Mouse (Mus musculus): ENCODE results near the gene Palld. TPM values are rescaled to one million over a fixed set of nuclear protein-coding genes. Genes with fewer than 3 reads are reported as not detected.
A peak's percentile ranks its signal among the peaks of the same experiment; 100 is the strongest.

Palld gene
- polyA plus RNA-seq, 1 experiment: 47.5 TPM

- Histone ChIP-seq H3K27me3 (replicated peaks; ENCODE audit: control insufficient read depth, insufficient read depth, low read length) (no peaks in the 10 kb centered on the region), H3K4me3 (ENCODE audit: insufficient read depth, low read depth, low read length) (no peak overlapping the region), H3K4me1 (ENCODE audit: control insufficient read depth, insufficient read depth, low read length) (peaks cover 24% of the 10 kb centered on the region), H3K27ac (ENCODE audit: insufficient read depth, low read depth, low read length) (no peak overlapping the region), H3K36me3 (ENCODE audit: control insufficient read depth, insufficient read depth, low read length) (no peaks in the 10 kb centered on the region; the same call in 1 of the 2 replicates)
- 72% methylated on average over 8 of the region's 8 CpGs for WGBS
- DNase-seq: no peak
- TF ChIP-seq POLR2A (IDR thresholded peaks at IDR 0.05; ENCODE audit: low read depth, low read length) (no peak), CTCF (conservative IDR thresholded peaks at IDR 0.05; ENCODE audit: insufficient read depth, insufficient read length, low read depth, low read length) (no peak)
Observed at GRCm38 (mm10) chr8:61582547-61582946, 319.9 kb downstream of the Palld start.

- WGBS: 79% methylated on average over 5 of the region's 5 CpGs
- TF ChIP-seq POLR2A (IDR thresholded peaks at IDR 0.05; ENCODE audit: low read depth, low read length) (no peak), CTCF (conservative IDR thresholded peaks at IDR 0.05; ENCODE audit: insufficient read depth, insufficient read length, low read depth, low read length) (no peak)
- no peak overlapping the region for H3K4me3 ChIP-seq (ENCODE audit: insufficient read depth, low read depth, low read length)
- peaks cover 16% of the 10 kb centered on the region; the same call in 1 of the 2 replicates for H3K4me1 ChIP-seq (ENCODE audit: control insufficient read depth, insufficient read depth, low read length)
- H3K27me3 ChIP-seq (replicated peaks; ENCODE audit: control insufficient read depth, insufficient read depth, low read length): no peaks in the 10 kb centered on the region
- H3K27ac ChIP-seq (ENCODE audit: insufficient read depth, low read depth, low read length): no peak overlapping the region
- no peak for DNase-seq
- H3K36me3 ChIP-seq (ENCODE audit: control insufficient read depth, insufficient read depth, low read length): no peaks in the 10 kb centered on the region; the same call in 1 of the 2 replicates
Observed at GRCm38 (mm10) chr8:61581259-61581658, 321.2 kb downstream of the Palld start.

- Histone ChIP-seq H3K27ac (ENCODE audit: insufficient read depth, low read depth, low read length) (no peak overlapping the region), H3K27me3 (replicated peaks; ENCODE audit: control insufficient read depth, insufficient read depth, low read length) (no peaks in the 10 kb centered on the region), H3K36me3 (ENCODE audit: control insufficient read depth, insufficient read depth, low read length) (no peaks in the 10 kb centered on the region; the same call in 1 of the 2 replicates), H3K4me1 (ENCODE audit: control insufficient read depth, insufficient read depth, low read length) (peaks cover 16% of the 10 kb centered on the region), H3K4me3 (ENCODE audit: insufficient read depth, low read depth, low read length) (no peak overlapping the region)
- WGBS: 67% methylated on average over 4 of the region's 4 CpGs
- no peak for TF ChIP-seq CTCF (conservative IDR thresholded peaks at IDR 0.05; ENCODE audit: insufficient read depth, insufficient read length, low read depth, low read length)
- no peak for TF ChIP-seq POLR2A (IDR thresholded peaks at IDR 0.05; ENCODE audit: low read depth, low read length)
- DNase-seq: no peak
Observed at GRCm38 (mm10) chr8:61579831-61580230, 322.7 kb downstream of the Palld start.

GRCm38 (mm10) chr8:61578754-61579153 lies 323.7 kb downstream of the Palld start:
- TF ChIP-seq CTCF (conservative IDR thresholded peaks at IDR 0.05; ENCODE audit: insufficient read depth, insufficient read length, low read depth, low read length) (no peak), POLR2A (IDR thresholded peaks at IDR 0.05; ENCODE audit: low read depth, low read length) (no peak)
- H3K36me3 ChIP-seq (ENCODE audit: control insufficient read depth, insufficient read depth, low read length): no peaks in the 10 kb centered on the region; the same call in 1 of the 2 replicates
- H3K27me3 ChIP-seq (replicated peaks; ENCODE audit: control insufficient read depth, insufficient read depth, low read length): no peaks in the 10 kb centered on the region
- no peak overlapping the region for H3K4me3 ChIP-seq (ENCODE audit: insufficient read depth, low read depth, low read length)
- H3K4me1 ChIP-seq (ENCODE audit: control insufficient read depth, insufficient read depth, low read length): peaks cover 17% of the 10 kb centered on the region
- WGBS: 77% methylated on average over 6 of the region's 6 CpGs
- no peak overlapping the region for H3K27ac ChIP-seq (ENCODE audit: insufficient read depth, low read depth, low read length)
- no peak for DNase-seq

- TF ChIP-seq POLR2A (IDR thresholded peaks at IDR 0.05; ENCODE audit: low read depth, low read length): no peak
- no peak for TF ChIP-seq CTCF (conservative IDR thresholded peaks at IDR 0.05; ENCODE audit: insufficient read depth, insufficient read length, low read depth, low read length)
- Histone ChIP-seq H3K4me1 (ENCODE audit: control insufficient read depth, insufficient read depth, low read length) (peaks cover 15% of the 10 kb centered on the region), H3K27ac (ENCODE audit: insufficient read depth, low read depth, low read length) (no peak overlapping the region; the same call in 1 of the 2 replicates), H3K4me3 (ENCODE audit: insufficient read depth, low read depth, low read length) (no peak overlapping the region), H3K27me3 (replicated peaks; ENCODE audit: control insufficient read depth, insufficient read depth, low read length) (no peaks in the 10 kb centered on the region), H3K36me3 (ENCODE audit: control insufficient read depth, insufficient read depth, low read length) (no peaks in the 10 kb centered on the region)
- WGBS: 34% methylated on average over 4 of the region's 4 CpGs
- peak; percentile 60 for DNase-seq
Observed at GRCm38 (mm10) chr8:61575096-61575653, 327.3 kb downstream of the Palld start.

- Histone ChIP-seq H3K4me3 (ENCODE audit: insufficient read depth, low read depth, low read length) (no peak overlapping the region), H3K4me1 (ENCODE audit: control insufficient read depth, insufficient read depth, low read length) (peaks cover 15% of the 10 kb centered on the region), H3K27me3 (replicated peaks; ENCODE audit: control insufficient read depth, insufficient read depth, low read length) (no peaks in the 10 kb centered on the region), H3K36me3 (ENCODE audit: control insufficient read depth, insufficient read depth, low read length) (no peaks in the 10 kb centered on the region), H3K27ac (ENCODE audit: insufficient read depth, low read depth, low read length) (no peak overlapping the region)
- WGBS: 70% methylated on average over 7 of the region's 7 CpGs
- TF ChIP-seq POLR2A (IDR thresholded peaks at IDR 0.05; ENCODE audit: low read depth, low read length): no peak
- TF ChIP-seq CTCF (conservative IDR thresholded peaks at IDR 0.05; ENCODE audit: insufficient read depth, insufficient read length, low read depth, low read length): no peak
- DNase-seq: peak; percentile 39
Observed at GRCm38 (mm10) chr8:61574526-61574925, 328.0 kb downstream of the Palld start.

- H3K36me3 ChIP-seq (ENCODE audit: control insufficient read depth, insufficient read depth, low read length): no peaks in the 10 kb centered on the region
- H3K27ac ChIP-seq (ENCODE audit: insufficient read depth, low read depth, low read length): no peak overlapping the region
- 78% methylated on average over 8 of the region's 8 CpGs for WGBS
- H3K27me3 ChIP-seq (replicated peaks; ENCODE audit: control insufficient read depth, insufficient read depth, low read length): no peaks in the 10 kb centered on the region
- TF ChIP-seq POLR2A (IDR thresholded peaks at IDR 0.05; ENCODE audit: low read depth, low read length) (no peak), CTCF (conservative IDR thresholded peaks at IDR 0.05; ENCODE audit: insufficient read depth, insufficient read length, low read depth, low read length) (no peak)
- H3K4me3 ChIP-seq (ENCODE audit: insufficient read depth, low read depth, low read length): no peak overlapping the region
- H3K4me1 ChIP-seq (ENCODE audit: control insufficient read depth, insufficient read depth, low read length): peaks cover 15% of the 10 kb centered on the region
- peak; percentile 13 for DNase-seq
Observed at GRCm38 (mm10) chr8:61573179-61573937, 329.1 kb downstream of the Palld start.

Measured in kidney, adult 2 months (tissue).